Mouse (Mus musculus): ENCODE data around the gene AA467197. TPM values are rescaled to one million over a fixed set of nuclear protein-coding genes. Genes with fewer than 3 reads are reported as not detected.

Gene AA467197
- polyA plus RNA-seq, 1 experiment from 2014 or later = 0.34 TPM

- DNase-seq (ENCODE audit: low spot score) = peak; percentile 10
- 43% methylated on average over 17 of the region's 17 CpGs for WGBS
- Histone ChIP-seq H3K27me3 (ENCODE audit: insufficient read depth, low read length) (no peaks in the 10 kb centered on the region), H3K27ac (peak overlapping the region; percentile 44; the same call in 1 of the 2 replicates), H3K4me3 (replicated peaks; ENCODE audit: low read depth, low read length) (no peak overlapping the region), H3K4me2 (ENCODE audit: low read length) (no peak overlapping the region), H3K36me3 (ENCODE audit: insufficient read depth, low read length) (no peaks in the 10 kb centered on the region), H3K9ac (ENCODE audit: low read depth, low read length) (no peak overlapping the region), H3K4me1 (replicated peaks; ENCODE audit: insufficient read depth, low read length) (no peaks in the 10 kb centered on the region), H3K9me3 (replicated peaks; ENCODE audit: low read length) (no peaks in the 10 kb centered on the region)
- ATAC-seq (replicated peaks; ENCODE audit: low FRiP score, low read depth) = no peak; the same call in 1 of the 2 replicates
- no peak for TF ChIP-seq CTCF (IDR thresholded peaks at IDR 0.05; ENCODE audit: low read depth)
Measured at GRCm38 (mm10) chr2:122652096-122653084, 15.6 kb downstream of the AA467197 start.

GRCm38 (mm10) chr2:122656052-122656451 is 19.3 kb downstream of the AA467197 start:
- no peaks in the 10 kb centered on the region for H3K9me3 ChIP-seq (replicated peaks; ENCODE audit: low read length)
- ATAC-seq (replicated peaks; ENCODE audit: low FRiP score, low read depth) = no peak

DNA sequence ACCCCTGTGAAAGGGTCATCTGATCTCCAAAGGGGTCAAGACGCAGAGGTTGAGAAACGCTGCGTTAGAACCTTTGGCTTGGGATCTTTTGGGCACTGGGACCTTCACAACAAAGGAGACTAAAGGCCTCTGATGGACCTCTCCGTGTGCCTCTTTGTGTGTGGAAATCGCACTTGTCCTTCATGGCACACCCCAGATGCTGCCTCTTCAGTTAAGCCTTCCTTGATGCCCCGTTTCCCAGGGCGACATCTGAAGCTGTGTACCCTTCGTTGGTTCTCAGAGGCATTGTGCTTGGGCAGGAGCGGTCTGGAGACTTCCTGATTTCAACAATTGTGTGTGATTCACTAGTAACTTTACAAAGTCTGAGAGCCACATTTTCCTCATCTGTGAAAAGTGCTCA is 20.0 kb downstream of the AA467197 start:
- Histone ChIP-seq H3K27me3 (ENCODE audit: insufficient read depth, low read length) (no peaks in the 10 kb centered on the region), H3K4me2 (ENCODE audit: low read length) (no peak overlapping the region), H3K9ac (ENCODE audit: low read depth, low read length) (no peak overlapping the region), H3K36me3 (ENCODE audit: insufficient read depth, low read length) (no peaks in the 10 kb centered on the region), H3K27ac (no peak overlapping the region), H3K9me3 (replicated peaks; ENCODE audit: low read length) (no peaks in the 10 kb centered on the region), H3K4me1 (replicated peaks; ENCODE audit: insufficient read depth, low read length) (no peaks in the 10 kb centered on the region), H3K4me3 (replicated peaks; ENCODE audit: low read depth, low read length) (no peak overlapping the region)
- ATAC-seq (replicated peaks; ENCODE audit: low FRiP score, low read depth) (no peak), DNase-seq (ENCODE audit: low spot score) (no peak)
- 87% methylated on average over 9 of the region's 9 CpGs for WGBS
- no peak for TF ChIP-seq CTCF (IDR thresholded peaks at IDR 0.05; ENCODE audit: low read depth)

More at GRCm38 (mm10) chr2:122656052-122656451, 19.3 kb downstream of the AA467197 start:
- Histone ChIP-seq H3K9ac (ENCODE audit: low read depth, low read length) (no peak overlapping the region), H3K4me1 (replicated peaks; ENCODE audit: insufficient read depth, low read length) (no peaks in the 10 kb centered on the region), H3K4me3 (replicated peaks; ENCODE audit: low read depth, low read length) (no peak overlapping the region), H3K36me3 (ENCODE audit: insufficient read depth, low read length) (no peaks in the 10 kb centered on the region), H3K4me2 (ENCODE audit: low read length) (no peak overlapping the region), H3K27me3 (ENCODE audit: insufficient read depth, low read length) (no peaks in the 10 kb centered on the region), H3K27ac (no peak overlapping the region)
- no peak for TF ChIP-seq CTCF (IDR thresholded peaks at IDR 0.05; ENCODE audit: low read depth)
- WGBS = 49% methylated on average over 2 of the region's 2 CpGs
- DNase-seq (ENCODE audit: low spot score) = no peak

DNA sequence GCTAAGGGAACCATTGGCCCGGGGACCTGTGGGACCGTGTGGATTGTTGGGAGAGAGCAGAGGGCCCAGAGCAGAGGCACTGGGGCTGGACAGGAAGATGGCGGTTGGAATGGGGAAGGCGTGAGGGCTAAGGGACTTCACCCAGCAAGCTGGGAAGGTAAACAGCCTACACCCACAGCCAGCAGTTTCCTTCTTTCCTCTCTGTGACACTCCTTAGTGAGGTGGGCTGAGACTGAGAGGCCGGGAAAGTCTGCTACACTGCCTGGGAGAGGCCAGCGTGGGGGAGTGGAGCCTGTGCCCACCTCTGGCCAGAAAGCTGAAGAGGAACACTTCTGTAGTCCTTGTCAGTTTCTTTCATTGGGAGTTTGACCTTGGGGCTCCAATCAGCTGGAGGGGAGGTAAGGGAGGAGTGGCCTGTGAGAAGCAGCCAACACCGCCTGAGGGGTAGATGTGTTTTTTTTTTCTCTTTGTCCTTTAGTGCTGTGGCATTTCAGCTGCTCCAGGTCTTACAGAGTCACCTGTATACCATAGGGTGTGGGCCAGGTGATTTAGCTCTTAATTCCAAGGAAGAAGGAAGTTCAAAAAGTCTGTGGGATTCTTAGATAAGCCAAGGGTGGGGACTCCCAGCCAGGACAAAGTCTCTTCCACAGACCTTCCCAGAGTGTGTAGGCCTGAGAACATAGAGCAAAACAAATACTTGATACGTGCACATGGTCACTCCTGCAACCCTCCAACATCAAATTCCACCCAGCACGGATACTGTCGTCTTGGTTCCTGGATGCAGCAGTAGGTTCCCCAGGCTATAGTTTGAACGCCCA is 21.1 kb downstream of the AA467197 start:
- no peak for TF ChIP-seq CTCF (IDR thresholded peaks at IDR 0.05; ENCODE audit: low read depth)
- Histone ChIP-seq H3K27ac (no peak overlapping the region), H3K36me3 (ENCODE audit: insufficient read depth, low read length) (no peaks in the 10 kb centered on the region), H3K9me3 (replicated peaks; ENCODE audit: low read length) (no peaks in the 10 kb centered on the region), H3K4me3 (replicated peaks; ENCODE audit: low read depth, low read length) (no peak overlapping the region), H3K27me3 (ENCODE audit: insufficient read depth, low read length) (no peaks in the 10 kb centered on the region), H3K4me2 (ENCODE audit: low read length) (no peak overlapping the region), H3K4me1 (replicated peaks; ENCODE audit: insufficient read depth, low read length) (no peaks in the 10 kb centered on the region), H3K9ac (ENCODE audit: low read depth, low read length) (no peak overlapping the region)
- DNase-seq (ENCODE audit: low spot score) (no peak), ATAC-seq (replicated peaks; ENCODE audit: low FRiP score, low read depth) (no peak)
- WGBS = 74% methylated on average over 11 of the region's 11 CpGs

GRCm38 (mm10) chr2:122659825-122660224 is 23.0 kb downstream of the AA467197 start:
- H3K4me2 ChIP-seq (ENCODE audit: low read length) = no peak overlapping the region
- no peaks in the 10 kb centered on the region for H3K4me1 ChIP-seq (replicated peaks; ENCODE audit: insufficient read depth, low read length)
- no peak overlapping the region for H3K4me3 ChIP-seq (replicated peaks; ENCODE audit: low read depth, low read length)
- no peak overlapping the region for H3K9ac ChIP-seq (ENCODE audit: low read depth, low read length)
- H3K27me3 ChIP-seq (ENCODE audit: insufficient read depth, low read length) = no peaks in the 10 kb centered on the region
- DNase-seq (ENCODE audit: low spot score) (no peak), ATAC-seq (replicated peaks; ENCODE audit: low FRiP score, low read depth) (no peak)
- TF ChIP-seq CTCF (IDR thresholded peaks at IDR 0.05; ENCODE audit: low read depth) = no peak
- H3K27ac ChIP-seq = no peak overlapping the region
- no peaks in the 10 kb centered on the region for H3K36me3 ChIP-seq (ENCODE audit: insufficient read depth, low read length)
- H3K9me3 ChIP-seq (replicated peaks; ENCODE audit: low read length) = no peaks in the 10 kb centered on the region
- 86% methylated on average over 7 of the region's 7 CpGs for WGBS

DNA sequence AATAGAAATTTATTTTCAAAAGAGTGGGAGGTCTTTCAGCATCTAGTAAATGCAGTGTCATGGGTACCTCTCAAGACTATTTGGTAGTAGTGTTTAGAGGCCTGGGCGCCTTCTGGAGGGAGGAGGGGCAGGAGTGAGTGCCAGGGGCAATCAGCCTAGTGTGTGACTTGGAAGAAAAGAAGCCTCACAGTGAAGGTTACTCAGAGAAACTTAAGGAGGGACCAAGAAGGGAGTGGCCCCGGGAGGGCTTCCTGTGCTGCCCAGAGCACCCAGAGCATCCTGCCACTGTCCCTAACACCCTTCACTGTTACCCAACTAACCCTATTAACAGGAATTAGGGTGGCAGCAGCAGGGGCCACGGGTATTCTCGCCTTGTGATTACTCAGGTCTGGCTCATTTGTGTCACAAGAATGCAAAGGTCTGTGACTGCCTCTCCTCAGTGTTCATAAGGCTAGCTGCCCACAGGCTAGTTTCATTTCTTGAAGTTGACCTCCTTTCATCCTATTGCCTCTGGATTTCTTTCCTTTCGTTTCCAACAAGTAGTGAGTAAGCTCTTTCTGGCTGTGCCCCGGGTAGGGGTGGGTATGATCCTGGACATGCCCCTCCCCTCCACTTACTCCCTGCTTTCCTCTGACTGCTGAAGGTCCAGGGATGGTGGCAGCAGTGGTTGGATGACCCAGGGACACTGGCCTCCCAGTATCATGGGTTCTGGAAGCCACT is 28.6 kb downstream of the AA467197 start:
- Histone ChIP-seq H3K4me2 (ENCODE audit: low read length) (no peak overlapping the region), H3K27ac (no peak overlapping the region), H3K9ac (ENCODE audit: low read depth, low read length) (no peak overlapping the region), H3K4me1 (replicated peaks; ENCODE audit: insufficient read depth, low read length) (no peaks in the 10 kb centered on the region), H3K9me3 (replicated peaks; ENCODE audit: low read length) (no peaks in the 10 kb centered on the region), H3K27me3 (ENCODE audit: insufficient read depth, low read length) (no peaks in the 10 kb centered on the region), H3K4me3 (replicated peaks; ENCODE audit: low read depth, low read length) (no peak overlapping the region), H3K36me3 (ENCODE audit: insufficient read depth, low read length) (no peaks in the 10 kb centered on the region)
- WGBS = 43% methylated on average over 6 of the region's 6 CpGs
- no peak for DNase-seq (ENCODE audit: low spot score)
- no peak for TF ChIP-seq CTCF (IDR thresholded peaks at IDR 0.05; ENCODE audit: low read depth)
- ATAC-seq (replicated peaks; ENCODE audit: low FRiP score, low read depth) = no peak

Measured in kidney, postnatal 0 days (tissue).